Mouse (Mus musculus) hindbrain, embryonic 12.5 days (tissue): ENCODE measurements around the gene Kcnd1. TPM values are rescaled to one million over a fixed set of nuclear protein-coding genes. Genes with fewer than 3 reads are reported as not detected.

Experiments
- ATAC-seq: fragments of 200-750 bp; cut with Nextera tagmentation; 2 replicates; pipeline ENCODE4 v1.8.0; 2017; ENCODE audit warnings: moderate TSS enrichment; ENCODE audit not compliant: low FRiP score
- H3K27ac ChIP-seq: fragments of 300-500 bp; sonication (generic); 2 replicates; pipeline ENCODE4 v1.5.1; 2016; ENCODE audit warnings: mild to moderate bottlenecking
- H3K27me3 ChIP-seq: fragments of 300-500 bp; sonication (generic); 2 replicates; pipeline ENCODE4 v1.6.1; 2016; ENCODE audit warnings: mild to moderate bottlenecking
- H3K36me3 ChIP-seq: fragments of 300-500 bp; sonication (generic); 2 replicates; pipeline ENCODE4 v1.6.1; 2016; ENCODE audit warnings: mild to moderate bottlenecking
- H3K4me1 ChIP-seq: fragments of 300-500 bp; sonication (generic); 2 replicates; pipeline ENCODE4 v1.6.1; 2016
- H3K4me2 ChIP-seq: fragments of 300-500 bp; sonication (generic); replicated peaks from 2 replicates; pipeline ENCODE4 v1.6.1; 2016; ENCODE audit warnings: mild to moderate bottlenecking
- H3K4me3 ChIP-seq: fragments of 300-500 bp; sonication (generic); 2 replicates; pipeline ENCODE4 v1.5.1; 2016; ENCODE audit warnings: mild to moderate bottlenecking
- H3K9ac ChIP-seq: fragments of 300-500 bp; sonication (generic); 2 replicates; pipeline ENCODE4 v1.6.1; 2016; ENCODE audit warnings: mild to moderate bottlenecking, moderate library complexity
- H3K9me3 ChIP-seq: fragments of 300-500 bp; sonication (generic); replicated peaks from 2 replicates; pipeline ENCODE4 v1.6.1; 2016; ENCODE audit warnings: mild to moderate bottlenecking
- WGBS: fragments of 180-500 bp; shearing (Covaris S2); methylation state at CpG from one replicate; pipeline ENCODE4 v1.1.7; 2016; 5-methylcytosine and 5-hydroxymethylcytosine counted together
- polyA plus RNA-seq: library from polyadenylated mRNA; unstranded; fragments of >200 nt; fragmentation: Nextera tagmentation; extraction: Ambion mirVana; gene quantifications from 2 replicates; pipeline ENCODE4 v1.2.1, GENCODE M21; 2016

Gene Kcnd1
- polyA plus RNA-seq, result 1.1 and 2.0 TPM in 2 replicates

GRCm38 (mm10) chrX:7821865-7822779 lies at the start of gene Kcnd1:
Gene Kcnd1 (plus strand): TSS chrX:7822289.
- ATAC-seq, result peak; percentile 64
- Histone ChIP-seq H3K4me3 (peak within 1 kb of the TSS; percentile 28), H3K36me3 (peaks cover 9% of the 10 kb centered on the region; the same call in 1 of the 2 replicates), H3K27ac (no peak within 1 kb of the TSS), H3K9ac (peak within 1 kb of the TSS; percentile 35; the same call in 1 of the 2 replicates), H3K27me3 (no peaks in the 10 kb centered on the region), H3K4me2 (peak within 1 kb of the TSS; percentile 46), H3K4me1 (no peaks in the 10 kb centered on the region), H3K9me3 (no peaks in the 10 kb centered on the region; the same call in 1 of the 2 replicates)
- WGBS, result 21% methylated on average over 21 of the region's 24 CpGs

GRCm38 (mm10) chrX:7772766-7773165 lies 49.3 kb upstream of the Kcnd1 start:
- no peak for ATAC-seq
- no peak overlapping the region for H3K9ac ChIP-seq
- H3K4me3 ChIP-seq, result no peak overlapping the region
- no peaks in the 10 kb centered on the region for H3K4me1 ChIP-seq
- WGBS, result 43% methylated on average over 2 of the region's 2 CpGs
- H3K36me3 ChIP-seq, result peaks cover 24% of the 10 kb centered on the region
- no peaks in the 10 kb centered on the region for H3K9me3 ChIP-seq
- H3K27ac ChIP-seq, result no peak overlapping the region
- no peaks in the 10 kb centered on the region for H3K27me3 ChIP-seq
- H3K4me2 ChIP-seq, result no peak overlapping the region

DNA sequence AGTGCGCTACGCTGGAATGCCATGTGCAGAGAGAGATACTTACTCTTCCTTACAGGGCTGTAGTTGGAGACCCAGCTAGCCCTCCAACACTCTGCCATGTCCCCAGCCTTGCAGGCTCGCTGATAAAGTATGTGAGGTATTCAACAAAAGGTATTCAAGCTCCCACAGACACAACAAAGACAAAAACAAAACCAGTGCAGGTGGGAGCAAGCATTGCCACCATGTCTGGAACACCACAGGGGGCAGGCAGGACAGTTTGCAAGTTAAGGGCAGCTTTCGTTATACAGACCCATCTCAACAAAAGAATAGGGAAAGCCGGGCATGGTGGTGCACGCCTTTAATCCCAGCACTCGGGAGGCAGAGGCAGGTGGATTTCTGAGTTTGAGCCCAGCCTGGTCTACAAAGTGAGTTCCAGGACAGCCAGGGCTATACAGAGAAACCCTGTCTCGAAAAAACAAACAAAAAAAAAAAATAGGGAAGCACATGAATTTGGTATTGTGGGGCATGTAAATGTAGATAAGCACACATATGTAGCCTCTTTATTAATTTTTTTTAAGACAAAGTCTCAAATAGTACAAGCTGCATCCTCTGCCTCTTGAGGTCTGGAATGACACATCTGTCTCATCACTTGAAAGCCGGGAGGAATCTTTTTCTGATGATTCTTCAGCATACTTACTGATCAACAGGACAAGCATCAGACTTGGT lies 46.4 kb upstream of the Kcnd1 start:
- no peak overlapping the region for H3K27ac ChIP-seq
- no peak overlapping the region for H3K4me2 ChIP-seq
- WGBS, result 75% methylated on average over 9 of the region's 9 CpGs
- ATAC-seq, result no peak
- no peaks in the 10 kb centered on the region for H3K9me3 ChIP-seq
- H3K27me3 ChIP-seq, result no peaks in the 10 kb centered on the region
- no peak overlapping the region for H3K4me3 ChIP-seq
- H3K36me3 ChIP-seq, result peaks cover 15% of the 10 kb centered on the region; the same call in 1 of the 2 replicates
- no peaks in the 10 kb centered on the region for H3K4me1 ChIP-seq
- no peak overlapping the region for H3K9ac ChIP-seq

- Histone ChIP-seq H3K27me3 (no peaks in the 10 kb centered on the region), H3K4me2 (no peak overlapping the region), H3K9me3 (no peaks in the 10 kb centered on the region), H3K4me1 (no peaks in the 10 kb centered on the region), H3K9ac (no peak overlapping the region), H3K4me3 (no peak overlapping the region), H3K36me3 (peaks cover 11% of the 10 kb centered on the region; the same call in 1 of the 2 replicates), H3K27ac (no peak overlapping the region)
- WGBS, result 54% methylated on average over 8 of the region's 8 CpGs
- ATAC-seq, result peak; percentile 54; the same call in 1 of the 2 replicates
Observed at GRCm38 (mm10) chrX:7776329-7777082, 45.6 kb upstream of the Kcnd1 start.

DNA sequence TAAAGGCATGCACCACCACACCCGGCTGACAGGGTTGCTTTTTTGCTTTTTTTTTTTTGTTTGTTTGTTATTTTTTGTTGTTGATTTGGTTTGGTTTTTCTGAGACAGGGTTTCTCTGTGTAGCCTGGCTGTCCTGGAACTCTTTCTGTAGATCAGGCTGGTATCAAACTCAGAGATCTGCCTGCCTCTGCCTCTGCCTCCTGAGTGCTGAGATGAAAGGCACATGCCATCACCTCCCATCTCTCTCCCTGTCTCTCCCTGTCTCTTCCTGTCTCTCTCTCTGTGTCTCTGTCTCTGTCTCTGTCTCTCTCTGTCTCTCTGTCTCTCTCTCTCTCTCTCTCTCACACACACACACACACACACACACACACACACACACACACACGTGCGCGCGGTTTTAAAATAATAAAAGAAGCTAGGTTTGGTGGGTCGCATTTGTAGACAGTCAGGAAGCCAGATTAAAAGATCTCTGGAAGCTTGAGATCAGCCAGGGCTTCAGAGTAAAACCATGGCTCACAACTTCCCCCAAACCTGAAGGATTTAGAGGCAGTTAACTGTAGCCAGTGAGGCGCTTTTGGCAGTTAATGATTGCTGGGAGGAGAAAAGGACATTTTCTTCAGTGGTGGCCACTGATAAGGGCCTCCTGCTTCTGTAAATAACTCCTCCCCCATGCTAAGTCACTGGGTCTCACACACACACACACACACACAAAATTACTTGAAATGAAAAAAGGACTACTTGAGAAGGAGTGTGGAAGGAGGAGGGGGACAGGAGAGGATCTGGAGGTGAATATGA lies 43.4 kb upstream of the Kcnd1 start:
- no peak for ATAC-seq
- no peaks in the 10 kb centered on the region for H3K4me1 ChIP-seq
- H3K4me3 ChIP-seq, result no peak overlapping the region
- no peaks in the 10 kb centered on the region for H3K9me3 ChIP-seq
- no peak overlapping the region for H3K9ac ChIP-seq
- H3K27ac ChIP-seq, result no peak overlapping the region
- WGBS, result 73% methylated on average over 7 of the region's 7 CpGs
- H3K27me3 ChIP-seq, result no peaks in the 10 kb centered on the region
- H3K4me2 ChIP-seq, result no peak overlapping the region
- H3K36me3 ChIP-seq, result peaks cover 5% of the 10 kb centered on the region; the same call in 1 of the 2 replicates

DNA sequence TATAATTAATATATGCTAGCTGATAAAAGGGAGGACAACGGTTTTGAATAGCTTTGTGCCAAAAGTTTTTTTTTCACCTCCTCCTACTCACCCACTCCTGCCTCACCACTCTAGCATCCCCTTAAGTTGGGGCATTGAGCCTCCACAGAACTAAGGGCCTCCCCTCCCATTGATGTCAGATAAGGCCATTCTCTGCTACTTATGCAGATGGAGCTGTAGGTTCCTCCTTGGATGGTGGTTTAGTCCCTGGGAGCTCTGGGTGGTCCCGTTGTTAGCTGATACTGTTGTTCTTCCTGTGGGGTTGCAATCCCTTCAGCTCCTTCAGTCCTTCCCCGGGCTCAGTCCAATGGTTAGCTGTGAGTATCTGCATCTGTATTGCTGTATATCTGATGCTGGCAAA lies 42.8 kb upstream of the Kcnd1 start:
- H3K4me1 ChIP-seq, result no peaks in the 10 kb centered on the region
- H3K4me2 ChIP-seq, result no peak overlapping the region
- H3K27ac ChIP-seq, result no peak overlapping the region
- no peak for ATAC-seq
- H3K36me3 ChIP-seq, result no peaks in the 10 kb centered on the region
- 23% methylated on average over 3 of the region's 3 CpGs for WGBS
- no peak overlapping the region for H3K4me3 ChIP-seq
- H3K9ac ChIP-seq, result no peak overlapping the region
- no peaks in the 10 kb centered on the region for H3K27me3 ChIP-seq
- no peaks in the 10 kb centered on the region for H3K9me3 ChIP-seq

DNA sequence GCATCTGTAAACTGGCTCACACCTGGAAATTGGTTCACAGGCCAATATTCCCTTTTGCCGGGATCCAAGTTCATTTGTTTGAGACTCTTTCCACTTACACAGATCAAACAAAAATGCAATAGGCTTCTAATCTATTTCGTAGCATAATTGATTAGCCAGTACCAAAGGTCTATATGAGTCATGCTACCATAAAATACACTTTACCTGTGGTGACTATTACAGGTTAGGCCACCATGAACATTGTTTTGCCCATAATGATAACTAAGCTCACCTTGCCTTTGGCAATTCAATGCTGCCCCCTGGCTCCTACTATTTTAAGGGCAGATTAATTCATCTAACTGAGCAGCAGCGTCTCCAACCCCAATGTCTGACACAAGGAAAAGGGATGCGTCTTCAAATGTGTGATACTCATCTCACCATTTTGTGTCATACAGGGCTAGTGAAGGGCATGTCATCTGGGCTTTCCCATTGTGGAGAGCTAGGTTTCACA lies 39.4 kb upstream of the Kcnd1 start:
- ATAC-seq, result no peak
- Histone ChIP-seq H3K9ac (no peak overlapping the region), H3K27me3 (no peaks in the 10 kb centered on the region), H3K4me1 (no peaks in the 10 kb centered on the region), H3K9me3 (no peaks in the 10 kb centered on the region), H3K36me3 (no peaks in the 10 kb centered on the region), H3K27ac (no peak overlapping the region), H3K4me2 (no peak overlapping the region), H3K4me3 (no peak overlapping the region)
- 87% methylated on average over 4 of the region's 4 CpGs for WGBS

DNA sequence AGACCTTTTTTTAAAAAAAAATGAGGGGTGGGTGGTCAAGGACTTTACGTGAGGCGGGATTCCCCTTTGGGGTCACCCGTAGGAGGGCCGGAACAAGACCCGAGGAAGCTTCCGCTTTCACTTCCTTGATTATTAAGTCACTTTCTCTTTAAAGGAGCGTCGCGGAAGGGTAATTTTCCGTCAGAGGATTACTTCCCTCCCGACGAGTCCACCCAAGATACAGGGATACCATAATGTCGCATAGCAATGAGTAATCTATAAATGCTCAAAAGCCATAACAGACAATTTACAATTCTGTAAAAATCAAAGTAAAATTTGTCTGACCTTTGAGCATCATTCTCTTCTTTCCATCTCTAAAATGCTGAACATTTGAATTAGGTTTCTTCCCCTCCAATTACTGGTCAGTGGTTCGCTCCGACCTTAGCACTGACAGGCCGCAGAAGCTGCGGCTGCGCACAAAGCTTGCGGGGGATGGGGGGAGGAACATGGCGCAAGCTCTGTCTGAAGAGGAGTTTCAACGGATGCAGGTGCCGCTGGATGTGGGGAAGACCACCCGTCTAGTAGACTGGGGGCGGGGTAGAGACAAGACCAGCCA lies 32.5 kb upstream of the Kcnd1 start, which contains the start of gene Gripap1:
TSS of gene Gripap1 (plus strand) at position 224 of the 595 bp plus-strand sequence.
- peak within 1 kb of the TSS; percentile 67 for H3K9ac ChIP-seq
- H3K9me3 ChIP-seq, result no peaks in the 10 kb centered on the region
- H3K27me3 ChIP-seq, result no peaks in the 10 kb centered on the region
- peaks cover 6% of the 10 kb centered on the region for H3K4me1 ChIP-seq
- 14% methylated on average over 24 of the region's 24 CpGs for WGBS
- 0 out of 2 replicates have a peak, but pooled peaks cover 4% of the 10 kb centered on the region for H3K36me3 ChIP-seq
- peak within 1 kb of the TSS; percentile 58 for H3K4me2 ChIP-seq
- peak within 1 kb of the TSS; percentile 62; the same call in 1 of the 2 replicates for H3K27ac ChIP-seq
- peak within 1 kb of the TSS; percentile 49 for H3K4me3 ChIP-seq
- ATAC-seq, result peak; percentile 94

GRCm38 (mm10) chrX:7790309-7790708 lies 31.8 kb upstream of the Kcnd1 start:
- Histone ChIP-seq H3K27me3 (no peaks in the 10 kb centered on the region), H3K36me3 (0 out of 2 replicates have a peak, but pooled peaks cover 4% of the 10 kb centered on the region), H3K9ac (peak overlapping the region; percentile 67), H3K4me1 (peaks cover 6% of the 10 kb centered on the region), H3K4me3 (peak overlapping the region; percentile 49), H3K27ac (peak overlapping the region; percentile 62; the same call in 1 of the 2 replicates), H3K9me3 (no peaks in the 10 kb centered on the region), H3K4me2 (peak overlapping the region; percentile 58)
- WGBS, result 26% methylated on average over 5 of the region's 5 CpGs
- ATAC-seq, result peak; percentile 41; the same call in 1 of the 2 replicates

GRCm38 (mm10) chrX:7793361-7793760 lies 28.7 kb upstream of the Kcnd1 start:
- 0 out of 2 replicates have a peak, but pooled peaks cover 4% of the 10 kb centered on the region for H3K36me3 ChIP-seq
- WGBS, result 47% methylated on average over 3 of the region's 3 CpGs

GRCm38 (mm10) chrX:7795016-7795415 lies 27.1 kb upstream of the Kcnd1 start:
- no peak overlapping the region for H3K4me3 ChIP-seq
- WGBS, result 49% methylated on average over 7 of the region's 7 CpGs
- no peak for ATAC-seq
- H3K27ac ChIP-seq, result no peak overlapping the region
- peaks cover 9% of the 10 kb centered on the region for H3K36me3 ChIP-seq
- no peak overlapping the region for H3K9ac ChIP-seq
- H3K9me3 ChIP-seq, result no peaks in the 10 kb centered on the region
- H3K27me3 ChIP-seq, result no peaks in the 10 kb centered on the region
- H3K4me1 ChIP-seq, result peaks cover 6% of the 10 kb centered on the region
- H3K4me2 ChIP-seq, result no peak overlapping the region

More at GRCm38 (mm10) chrX:7793361-7793760, 28.7 kb upstream of the Kcnd1 start:
- Histone ChIP-seq H3K4me1 (peaks cover 6% of the 10 kb centered on the region), H3K4me2 (no peak overlapping the region), H3K9ac (no peak overlapping the region), H3K27ac (no peak overlapping the region), H3K9me3 (no peaks in the 10 kb centered on the region), H3K4me3 (no peak overlapping the region), H3K27me3 (no peaks in the 10 kb centered on the region)
- no peak for ATAC-seq
